Mouse (Mus musculus): ENCODE results near the gene I0C0044D17Rik. TPM values are rescaled to one million over a fixed set of nuclear protein-coding genes. Genes with fewer than 3 reads are reported as not detected.

I0C0044D17Rik gene
- polyA plus RNA-seq, 1 experiment: not detected

- no peaks in the 10 kb centered on the region for H3K4me1 ChIP-seq (ENCODE audit: control insufficient read depth, insufficient read depth, low read length)
- no peak overlapping the region for H3K4me3 ChIP-seq (ENCODE audit: insufficient read depth, low read length)
- no peak overlapping the region for H3K27ac ChIP-seq (ENCODE audit: insufficient read depth, low read length)
- TF ChIP-seq CTCF (IDR thresholded peaks at IDR 0.05; ENCODE audit: extremely low read depth, insufficient read depth, low read length) (no peak), POLR2A (IDR thresholded peaks at IDR 0.05; ENCODE audit: extremely low read depth, insufficient read depth, low read length) (no peak)
Measured at GRCm38 (mm10) chr4:98789133-98789765, 34.4 kb downstream of the I0C0044D17Rik start.

GRCm38 (mm10) chr4:98786281-98786680 is 37.4 kb downstream of the I0C0044D17Rik start:
- Histone ChIP-seq H3K4me3 (ENCODE audit: insufficient read depth, low read length) (no peak overlapping the region), H3K4me1 (ENCODE audit: control insufficient read depth, insufficient read depth, low read length) (no peaks in the 10 kb centered on the region), H3K27ac (ENCODE audit: insufficient read depth, low read length) (no peak overlapping the region)
- TF ChIP-seq POLR2A (IDR thresholded peaks at IDR 0.05; ENCODE audit: extremely low read depth, insufficient read depth, low read length) (no peak), CTCF (IDR thresholded peaks at IDR 0.05; ENCODE audit: extremely low read depth, insufficient read depth, low read length) (no peak)

- Histone ChIP-seq H3K4me3 (ENCODE audit: insufficient read depth, low read length) (no peak overlapping the region), H3K27ac (ENCODE audit: insufficient read depth, low read length) (no peak overlapping the region), H3K4me1 (ENCODE audit: control insufficient read depth, insufficient read depth, low read length) (no peaks in the 10 kb centered on the region)
- no peak for TF ChIP-seq POLR2A (IDR thresholded peaks at IDR 0.05; ENCODE audit: extremely low read depth, insufficient read depth, low read length)
- no peak for TF ChIP-seq CTCF (IDR thresholded peaks at IDR 0.05; ENCODE audit: extremely low read depth, insufficient read depth, low read length)
Measured at GRCm38 (mm10) chr4:98785851-98786250, 37.8 kb downstream of the I0C0044D17Rik start.

- no peak for TF ChIP-seq POLR2A (IDR thresholded peaks at IDR 0.05; ENCODE audit: extremely low read depth, insufficient read depth, low read length)
- TF ChIP-seq CTCF (IDR thresholded peaks at IDR 0.05; ENCODE audit: extremely low read depth, insufficient read depth, low read length): no peak
- H3K4me1 ChIP-seq (ENCODE audit: control insufficient read depth, insufficient read depth, low read length): no peaks in the 10 kb centered on the region
- H3K27ac ChIP-seq (ENCODE audit: insufficient read depth, low read length): no peak overlapping the region
- H3K4me3 ChIP-seq (ENCODE audit: insufficient read depth, low read length): 0 out of 2 replicates have a peak overlapping the region, but pooled peaks have one; percentile 3
Measured at GRCm38 (mm10) chr4:98778219-98778618, 45.4 kb downstream of the I0C0044D17Rik start.

GRCm38 (mm10) chr4:98777464-98777863 is 46.2 kb downstream of the I0C0044D17Rik start:
- Histone ChIP-seq H3K4me1 (ENCODE audit: control insufficient read depth, insufficient read depth, low read length) (no peaks in the 10 kb centered on the region), H3K4me3 (ENCODE audit: insufficient read depth, low read length) (no peak overlapping the region), H3K27ac (ENCODE audit: insufficient read depth, low read length) (no peak overlapping the region)
- TF ChIP-seq CTCF (IDR thresholded peaks at IDR 0.05; ENCODE audit: extremely low read depth, insufficient read depth, low read length) (no peak), POLR2A (IDR thresholded peaks at IDR 0.05; ENCODE audit: extremely low read depth, insufficient read depth, low read length) (no peak)

- H3K4me3 ChIP-seq (ENCODE audit: insufficient read depth, low read length): no peak overlapping the region
- no peak for TF ChIP-seq POLR2A (IDR thresholded peaks at IDR 0.05; ENCODE audit: extremely low read depth, insufficient read depth, low read length)
- TF ChIP-seq CTCF (IDR thresholded peaks at IDR 0.05; ENCODE audit: extremely low read depth, insufficient read depth, low read length): no peak
- H3K27ac ChIP-seq (ENCODE audit: insufficient read depth, low read length): no peak overlapping the region
- H3K4me1 ChIP-seq (ENCODE audit: control insufficient read depth, insufficient read depth, low read length): no peaks in the 10 kb centered on the region
Measured at GRCm38 (mm10) chr4:98776721-98777427, 46.8 kb downstream of the I0C0044D17Rik start.

- Histone ChIP-seq H3K4me1 (ENCODE audit: control insufficient read depth, insufficient read depth, low read length) (no peaks in the 10 kb centered on the region), H3K4me3 (ENCODE audit: insufficient read depth, low read length) (no peak overlapping the region), H3K27ac (ENCODE audit: insufficient read depth, low read length) (no peak overlapping the region)
- TF ChIP-seq POLR2A (IDR thresholded peaks at IDR 0.05; ENCODE audit: extremely low read depth, insufficient read depth, low read length): no peak
- no peak for TF ChIP-seq CTCF (IDR thresholded peaks at IDR 0.05; ENCODE audit: extremely low read depth, insufficient read depth, low read length)
Measured at GRCm38 (mm10) chr4:98773785-98774184, 49.9 kb downstream of the I0C0044D17Rik start.

Other genes with a start within 250 kb of the I0C0044D17Rik start
- gene L1td1, start 97.1 kb downstream of the I0C0044D17Rik start, polyA plus RNA-seq (2012; rRNA removed): 0.02 TPM in 1 of 2 replicates, not detected in the other
- 2.4 and 2.5 TPM in 2 replicates for gene Kank4, start 6.3 kb downstream of the I0C0044D17Rik start, polyA plus RNA-seq (2012; rRNA removed)
- 12.5 and 13.5 TPM in 2 replicates for gene Usp1, start 100.0 kb upstream of the I0C0044D17Rik start, polyA plus RNA-seq (2012; rRNA removed)
- gene Angptl3, start 207.1 kb upstream of the I0C0044D17Rik start, polyA plus RNA-seq (2012; rRNA removed): 0.13 and 0.38 TPM in 2 replicates